Mouse (Mus musculus): ENCODE data around the gene Taar1. TPM values are rescaled to one million over a fixed set of nuclear protein-coding genes. Genes with fewer than 3 reads are reported as not detected.

Gene Taar1
- total RNA-seq, 4 experiments from 2014 or later: not detected

Other genes with a start within 250 kb of the Taar1 start
- gene Rps12, start 133.1 kb upstream of the Taar1 start, total RNA-seq (2022): 100 to 1,000 TPM; 157 to 280 (median 225) TPM
- gene Slc18b1, start 123.4 kb upstream of the Taar1 start, total RNA-seq (2022): 10 to 100 TPM; 24.2 to 37.6 (median 28.5) TPM
- gene Vnn3, start 68.9 kb upstream of the Taar1 start, total RNA-seq (2022): under 1 TPM in 1 of 4 experiments, not detected in 3; 0.40 TPM
- gene Vnn1, start 25.7 kb upstream of the Taar1 start, total RNA-seq (2022): under 1 TPM in 2 of 4 experiments, not detected in 2; 0.15 to 0.34 TPM
- not detected for gene Taar2, start 18.2 kb downstream of the Taar1 start, total RNA-seq (2022)
- gene Taar3, start 29.2 kb downstream of the Taar1 start, total RNA-seq (2022): not detected
- not detected for gene Taar4, start 40.1 kb downstream of the Taar1 start, total RNA-seq (2022)
- gene Taar5, start 50.4 kb downstream of the Taar1 start, total RNA-seq (2022): not detected
- gene Taar6, start 65.3 kb downstream of the Taar1 start, total RNA-seq (2022): not detected
- gene Taar7a, start 73.1 kb downstream of the Taar1 start, total RNA-seq (2022): not detected
- not detected for gene Taar7b, start 79.6 kb downstream of the Taar1 start, total RNA-seq (2022)
- gene Taar7d, start 106.9 kb downstream of the Taar1 start, total RNA-seq (2022): not detected
- not detected for gene Taar7e, start 117.3 kb downstream of the Taar1 start, total RNA-seq (2022)
- gene Taar7f, start 129.2 kb downstream of the Taar1 start, total RNA-seq (2022): not detected
- gene Taar8a, start 156.1 kb downstream of the Taar1 start, total RNA-seq (2022): not detected
- gene Taar8b, start 171.9 kb downstream of the Taar1 start, total RNA-seq (2022): not detected
- gene Taar8c, start 181.6 kb downstream of the Taar1 start, total RNA-seq (2022): not detected
- not detected for gene Taar9, start 189.2 kb downstream of the Taar1 start, total RNA-seq (2022)
- 100 to 1,000 TPM; 127 to 149 (median 139) TPM for gene Stx7, start 228.9 kb downstream of the Taar1 start, total RNA-seq (2022)